Mouse (Mus musculus): ENCODE data around the gene Pop7. TPM values are rescaled to one million over a fixed set of nuclear protein-coding genes. Genes with fewer than 3 reads are reported as not detected.

The Pop7 gene
- total RNA-seq, 1 experiment from 2014 or later: 38.0 TPM

GRCm38 (mm10) chr5:137529221-137529995 lies 27.1 kb upstream of the Pop7 start:
- no peak for ATAC-seq (replicated peaks; ENCODE audit: low read depth, poor library complexity, severe bottlenecking)

- ATAC-seq (replicated peaks; ENCODE audit: low read depth, poor library complexity, severe bottlenecking): no peak
Measured at GRCm38 (mm10) chr5:137528247-137528968, 26.1 kb upstream of the Pop7 start.

- ATAC-seq (replicated peaks; ENCODE audit: low read depth, poor library complexity, severe bottlenecking): no peak
Measured at GRCm38 (mm10) chr5:137527413-137527812, 25.1 kb upstream of the Pop7 start.

GRCm38 (mm10) chr5:137526192-137526936 lies 24.0 kb upstream of the Pop7 start:
- ATAC-seq (replicated peaks; ENCODE audit: low read depth, poor library complexity, severe bottlenecking): peak; percentile 55

GRCm38 (mm10) chr5:137525511-137525910 lies 23.2 kb upstream of the Pop7 start:
- no peak for ATAC-seq (replicated peaks; ENCODE audit: low read depth, poor library complexity, severe bottlenecking)

GRCm38 (mm10) chr5:137524671-137525070 lies 22.4 kb upstream of the Pop7 start:
- ATAC-seq (replicated peaks; ENCODE audit: low read depth, poor library complexity, severe bottlenecking): no peak

GRCm38 (mm10) chr5:137524251-137524515 lies 21.9 kb upstream of the Pop7 start:
- ATAC-seq (replicated peaks; ENCODE audit: low read depth, poor library complexity, severe bottlenecking): no peak

GRCm38 (mm10) chr5:137523396-137524250 lies 21.3 kb upstream of the Pop7 start:
- no peak for ATAC-seq (replicated peaks; ENCODE audit: low read depth, poor library complexity, severe bottlenecking)

GRCm38 (mm10) chr5:137522711-137523110 lies 20.4 kb upstream of the Pop7 start:
- ATAC-seq (replicated peaks; ENCODE audit: low read depth, poor library complexity, severe bottlenecking): no peak

GRCm38 (mm10) chr5:137521861-137522260 lies 19.5 kb upstream of the Pop7 start:
- ATAC-seq (replicated peaks; ENCODE audit: low read depth, poor library complexity, severe bottlenecking): no peak

GRCm38 (mm10) chr5:137519691-137520550 lies 17.6 kb upstream of the Pop7 start:
- ATAC-seq (replicated peaks; ENCODE audit: low read depth, poor library complexity, severe bottlenecking): no peak

GRCm38 (mm10) chr5:137518436-137518835 lies 16.1 kb upstream of the Pop7 start, which contains the start of gene Gigyf1:
Gigyf1 (plus strand) TSS chr5:137518548.
- peak; percentile 63 for ATAC-seq (replicated peaks; ENCODE audit: low read depth, poor library complexity, severe bottlenecking)

- no peak for ATAC-seq (replicated peaks; ENCODE audit: low read depth, poor library complexity, severe bottlenecking)
Measured at GRCm38 (mm10) chr5:137514811-137515210, 12.5 kb upstream of the Pop7 start.

GRCm38 (mm10) chr5:137513951-137514721 lies 11.8 kb upstream of the Pop7 start:
- no peak for ATAC-seq (replicated peaks; ENCODE audit: low read depth, poor library complexity, severe bottlenecking)

GRCm38 (mm10) chr5:137512847-137513794 lies 10.8 kb upstream of the Pop7 start:
- ATAC-seq (replicated peaks; ENCODE audit: low read depth, poor library complexity, severe bottlenecking): no peak

- ATAC-seq (replicated peaks; ENCODE audit: low read depth, poor library complexity, severe bottlenecking): no peak
Measured at GRCm38 (mm10) chr5:137511706-137512105, 9.4 kb upstream of the Pop7 start.

Data from common myeloid progenitor, adult 5-6 weeks (primary cell).